Mouse (Mus musculus) WW6 (cell line): ENCODE results near the gene Vmn2r72.

Experiments used
- DNase-seq: peaks from one replicate; pipeline ENCODE4 v3.0.0-alpha.2; 2013; ENCODE audit warnings: low read depth, low spot score

Gene Vmn2r72

GRCm38 (mm10) chr7:85754997-85755396, at the start of gene Vmn2r72:
Vmn2r72 (minus strand) TSS chr7:85755097.
- DNase-seq, result no peak
